8 mouse cellular contexts compared by ENCODE assay signal in genomic region chr12:36155141-36155641, GRCm38 (mm10). TPM values are rescaled to one million over a fixed set of nuclear protein-coding genes. Genes with fewer than 3 reads are reported as not detected.
DNase-seq lines count a peak whose midpoint lies in the region; ATAC-seq and TF ChIP-seq lines count a peak whose summit lies in the region.

No protein-coding gene starts in this region.

- peak overlapping the region; percentile 91; the same call in 1 of the 2 replicates for H3K27ac ChIP-seq in forebrain, postnatal 0 days (ENCODE audit: low read depth, low read length)
- no peak overlapping the region for H3K27ac ChIP-seq in kidney, adult 2 months (ENCODE audit: insufficient read depth, low read depth, low read length)

- peaks cover 12% of the 10 kb centered on the region for H3K4me1 ChIP-seq in lung, adult 2 months (ENCODE audit: control insufficient read depth, insufficient read depth, low read length)
- H3K4me1 ChIP-seq in forebrain, postnatal 0 days (ENCODE audit: insufficient read depth): peaks cover 13% of the 10 kb centered on the region; the same call in 1 of the 2 replicates
- peaks cover 5% of the 10 kb centered on the region; the same call in 1 of the 2 replicates for H3K4me1 ChIP-seq in kidney, adult 2 months (ENCODE audit: control insufficient read depth, insufficient read depth, low read length)

- peak overlapping the region; percentile 32 for H3K4me3 ChIP-seq in lung, adult 2 months (replicated peaks; ENCODE audit: extremely low read depth, low read depth, low read length)
- peak overlapping the region; percentile 79 for H3K4me3 ChIP-seq in forebrain, postnatal 0 days (ENCODE audit: low read depth, low read length)
- peak overlapping the region; percentile 21 for H3K4me3 ChIP-seq in kidney, adult 2 months (ENCODE audit: insufficient read depth, low read depth, low read length)

- no peak for ATAC-seq in forebrain, postnatal 0 days

- no peak for TF ChIP-seq CTCF in lung, adult 2 months (IDR thresholded peaks at IDR 0.05; ENCODE audit: insufficient read depth, low read length)
- no peak for TF ChIP-seq CTCF in forebrain, postnatal 0 days (IDR thresholded peaks at IDR 0.05; ENCODE audit: low read depth)
- TF ChIP-seq CTCF in kidney, adult 2 months (conservative IDR thresholded peaks at IDR 0.05; ENCODE audit: insufficient read depth, insufficient read length, low read depth, low read length): no peak

- 17% methylated on average over 8 of the region's 8 CpGs for WGBS in lung, adult 2 months
- 6% methylated on average over 8 of the region's 8 CpGs for WGBS in forebrain, postnatal 0 days
- WGBS in kidney, adult 2 months: 21% methylated on average over 8 of the region's 8 CpGs

- H3K9me3 ChIP-seq in forebrain, postnatal 0 days (ENCODE audit: low read length): no peaks in the 10 kb centered on the region

- DNase-seq in lung, adult 2 months: peak; percentile 9
- DNase-seq in lung, postnatal 25 days (ENCODE audit: low spot score): no peak
- DNase-seq in cerebellum, adult 18-20 months: peak; percentile 45 to 53
- peak; percentile 67 for DNase-seq in forebrain, postnatal 0 days
- peak; percentile 15 for DNase-seq in kidney, adult 2 months
- DNase-seq in liver: peak; percentile 29
- peak; percentile 26 for DNase-seq in neural tube, embryonic 10.5 days (ENCODE audit: extremely low spot score, low spot score)
- peak; percentile 33 for DNase-seq in yolk sac, embryonic 10.5 days (ENCODE audit: low spot score)

- H3K4me2 ChIP-seq in forebrain, postnatal 0 days (ENCODE audit: low read depth): peak overlapping the region; percentile 77

- H3K9ac ChIP-seq in forebrain, postnatal 0 days: peak overlapping the region; percentile 85

- H3K27me3 ChIP-seq in forebrain, postnatal 0 days (ENCODE audit: insufficient read depth, low read length): no peaks in the 10 kb centered on the region
- H3K27me3 ChIP-seq in kidney, adult 2 months (replicated peaks; ENCODE audit: control insufficient read depth, insufficient read depth, low read length): no peaks in the 10 kb centered on the region

- no peak for TF ChIP-seq POLR2A in lung, adult 2 months (IDR thresholded peaks at IDR 0.05; ENCODE audit: borderline replicate concordance, extremely low read depth, low read depth, low read length)
- TF ChIP-seq POLR2A in kidney, adult 2 months (IDR thresholded peaks at IDR 0.05; ENCODE audit: low read depth, low read length): no peak

- H3K36me3 ChIP-seq in forebrain, postnatal 0 days (ENCODE audit: insufficient read depth): no peaks in the 10 kb centered on the region
- H3K36me3 ChIP-seq in kidney, adult 2 months (ENCODE audit: control insufficient read depth, insufficient read depth, low read length): no peaks in the 10 kb centered on the region

RNA-seq across cellular contexts. Expression of gene Ankmy2, which starts 1.7 kb away (rescaled TPM):
- 6.0 and 9.3 TPM in 2 replicates for polyA plus RNA-seq in lung, adult 2 months (2012; rRNA removed)
- total RNA-seq in forebrain, postnatal 0 days (2014; rRNA removed): 77.7 and 80.0 TPM in 2 replicates
- polyA plus RNA-seq in forebrain, postnatal 0 days (2015; fragmentation: Nextera tagmentation; extraction: Ambion mirVana): 65.3 and 78.6 TPM in 2 replicates
- 13.5 and 16.9 TPM in 2 replicates for polyA plus RNA-seq in kidney, adult 2 months (2012; rRNA removed)

RNA-seq across cellular contexts. Expression of gene Bzw2, which starts 2.7 kb away (rescaled TPM):
- 5.5 and 11.1 TPM in 2 replicates for polyA plus RNA-seq in lung, adult 2 months (2012; rRNA removed)
- 379 and 428 TPM in 2 replicates for total RNA-seq in forebrain, postnatal 0 days (2014; rRNA removed)
- polyA plus RNA-seq in forebrain, postnatal 0 days (2015; fragmentation: Nextera tagmentation; extraction: Ambion mirVana): 433 and 494 TPM in 2 replicates
- 9.6 and 10.1 TPM in 2 replicates for polyA plus RNA-seq in kidney, adult 2 months (2012; rRNA removed)

Comparison
In these comparisons a context has a peak if more than half of its experiments do, and no peak if none do; other contexts are left out.
1. H3K4me3 ChIP-seq: peak in every context shown above with its lines; median percentile 79 in forebrain, postnatal 0 days; 32 in lung, adult 2 months; 21 in kidney, adult 2 months.
2. RNA of gene Bzw2, which starts 2.7 kb away (polyA plus RNA-seq): 433 to 494 TPM in forebrain, postnatal 0 days; 5.5 to 11.1 TPM in lung, adult 2 months and 9.6 to 10.1 TPM in kidney, adult 2 months; every median in the first group is over 10 times any median in the second.